Mouse (Mus musculus): ENCODE measurements around the gene Vsx2. TPM values are rescaled to one million over a fixed set of nuclear protein-coding genes. Genes with fewer than 3 reads are reported as not detected.

Vsx2 gene
- total RNA-seq, 2 experiments from 2014 or later = not detected

GRCm38 (mm10) chr12:84640654-84641053 is 71.1 kb downstream of the Vsx2 start, which contains the start of gene Vrtn:
Gene Vrtn, plus strand, starts transcription at chr12:84641019.
- intact Hi-C loops (cut with DNase I) = no loop called here
- DNase-seq = no peak

Other genes with a start within 250 kb of the Vsx2 start
- gene Coq6, start 208.1 kb upstream of the Vsx2 start, total RNA-seq (2021) = 10 to 100 TPM; 23.9 to 28.0 TPM
- gene Fam161b, start 207.9 kb upstream of the Vsx2 start, total RNA-seq (2021) = 10 to 100 TPM; 11.8 to 12.3 TPM
- 10 to 100 TPM; 15.8 to 17.0 TPM for gene Entpd5, start 160.7 kb upstream of the Vsx2 start, total RNA-seq (2021)
- gene Bbof1, start 160.7 kb upstream of the Vsx2 start, total RNA-seq (2021) = 1 to 10 TPM; 6.1 to 8.7 TPM
- 10 to 100 TPM; 11.3 TPM for gene Rnf113a2, start 152.6 kb upstream of the Vsx2 start, total RNA-seq (2021)
- 10 to 100 TPM; 25.9 to 26.2 TPM for gene Aldh6a1, start 118.8 kb upstream of the Vsx2 start, total RNA-seq (2021)
- gene Lin52, start 118.3 kb upstream of the Vsx2 start, total RNA-seq (2021) = 10 to 100 TPM; 12.7 to 15.0 TPM
- 10 to 100 TPM; 10.9 to 13.5 TPM for gene Abcd4, start 47.7 kb downstream of the Vsx2 start, total RNA-seq (2021)
- not detected for gene Vrtn, start 71.3 kb downstream of the Vsx2 start, total RNA-seq (2021)
- 10 to 100 TPM; 36.9 to 47.9 TPM for gene Syndig1l, start 129.1 kb downstream of the Vsx2 start, total RNA-seq (2021)
- gene Npc2, start 203.4 kb downstream of the Vsx2 start, total RNA-seq (2021) = 10 to 100 TPM; 35.4 to 35.7 TPM
- 10 to 100 TPM; 40.8 to 43.3 TPM for gene Isca2, start 203.5 kb downstream of the Vsx2 start, total RNA-seq (2021)

Measured in left cerebral cortex, postnatal 4 days (tissue).